Mouse (Mus musculus): ENCODE measurements at regions not wholly inside any gene's neighbourhood (a gene's known extent, or its start where the extent isn't known, plus 50 kb on each side); places are given as distances from the start of the nearest gene placed in this dataset.

GRCm38 (mm10) chr3:151910851-151911250 lies 73.4 kb upstream of the Ptgfr start:
- WGBS = 89% methylated on average over 2 of the region's 2 CpGs

GRCm38 (mm10) chr3:151909344-151909743 lies 71.9 kb upstream of the Ptgfr start:
- DNase-seq (ENCODE audit: low spot score) = no peak
- Histone ChIP-seq H3K36me3 (replicated peaks) (no peaks in the 10 kb centered on the region), H3K4me3 (no peak overlapping the region), H3K27ac (replicated peaks) (0 out of 2 replicates have a peak overlapping the region, but pooled peaks have one; percentile 31), H3K4me1 (peaks cover 11% of the 10 kb centered on the region; the same call in 1 of the 2 replicates), H3K27me3 (replicated peaks; ENCODE audit: low read depth, poor library complexity, severe bottlenecking) (no peaks in the 10 kb centered on the region), H3K9me3 (no peaks in the 10 kb centered on the region)
- 62% methylated on average over 3 of the region's 3 CpGs for WGBS

More at GRCm38 (mm10) chr3:151910851-151911250, 73.4 kb upstream of the Ptgfr start:
- Histone ChIP-seq H3K27me3 (replicated peaks; ENCODE audit: low read depth, poor library complexity, severe bottlenecking) (no peaks in the 10 kb centered on the region), H3K4me3 (no peak overlapping the region), H3K27ac (replicated peaks) (no peak overlapping the region), H3K36me3 (replicated peaks) (no peaks in the 10 kb centered on the region), H3K9me3 (no peaks in the 10 kb centered on the region), H3K4me1 (peaks cover 11% of the 10 kb centered on the region; the same call in 1 of the 2 replicates)
- no peak for DNase-seq (ENCODE audit: low spot score)

- H3K27ac ChIP-seq (replicated peaks) = no peak overlapping the region
- H3K4me3 ChIP-seq = no peak overlapping the region
- no peaks in the 10 kb centered on the region for H3K9me3 ChIP-seq
- no peaks in the 10 kb centered on the region for H3K36me3 ChIP-seq (replicated peaks)
- no peaks in the 10 kb centered on the region for H3K27me3 ChIP-seq (replicated peaks; ENCODE audit: low read depth, poor library complexity, severe bottlenecking)
- peaks cover 9% of the 10 kb centered on the region; the same call in 1 of the 2 replicates for H3K4me1 ChIP-seq
- DNase-seq (ENCODE audit: low spot score) = no peak
Observed at GRCm38 (mm10) chr3:151908886-151909285, 71.5 kb upstream of the Ptgfr start.

- Histone ChIP-seq H3K27me3 (replicated peaks; ENCODE audit: low read depth, poor library complexity, severe bottlenecking) (no peaks in the 10 kb centered on the region), H3K4me1 (peaks cover 11% of the 10 kb centered on the region; the same call in 1 of the 2 replicates), H3K36me3 (replicated peaks) (no peaks in the 10 kb centered on the region), H3K4me3 (no peak overlapping the region), H3K9me3 (no peaks in the 10 kb centered on the region), H3K27ac (replicated peaks) (no peak overlapping the region)
- no peak for DNase-seq (ENCODE audit: low spot score)
- 89% methylated on average over 4 of the region's 4 CpGs for WGBS
Observed at GRCm38 (mm10) chr3:151905775-151906174, 68.3 kb upstream of the Ptgfr start.

GRCm38 (mm10) chr3:151903169-151903568 lies 65.7 kb upstream of the Ptgfr start:
- H3K27me3 ChIP-seq (replicated peaks; ENCODE audit: low read depth, poor library complexity, severe bottlenecking) = no peaks in the 10 kb centered on the region
- WGBS = 84% methylated on average over 2 of the region's 2 CpGs
- no peak overlapping the region; the same call in 1 of the 2 replicates for H3K27ac ChIP-seq (replicated peaks)
- no peaks in the 10 kb centered on the region for H3K36me3 ChIP-seq (replicated peaks)
- H3K4me3 ChIP-seq = no peak overlapping the region
- H3K4me1 ChIP-seq = 0 out of 2 replicates have a peak, but pooled peaks cover 2% of the 10 kb centered on the region
- no peaks in the 10 kb centered on the region for H3K9me3 ChIP-seq
- no peak for DNase-seq (ENCODE audit: low spot score)

GRCm38 (mm10) chr3:151902216-151902827 lies 64.9 kb upstream of the Ptgfr start:
- 0 out of 2 replicates have a peak, but pooled peaks cover 2% of the 10 kb centered on the region for H3K4me1 ChIP-seq
- H3K36me3 ChIP-seq (replicated peaks) = no peaks in the 10 kb centered on the region
- no peak for DNase-seq (ENCODE audit: low spot score)
- H3K9me3 ChIP-seq = no peaks in the 10 kb centered on the region
- H3K4me3 ChIP-seq = no peak overlapping the region
- H3K27me3 ChIP-seq (replicated peaks; ENCODE audit: low read depth, poor library complexity, severe bottlenecking) = no peaks in the 10 kb centered on the region
- 85% methylated on average over 13 of the region's 13 CpGs for WGBS
- no peak overlapping the region for H3K27ac ChIP-seq (replicated peaks)

- no peaks in the 10 kb centered on the region for H3K27me3 ChIP-seq (replicated peaks; ENCODE audit: low read depth, poor library complexity, severe bottlenecking)
- H3K4me3 ChIP-seq = no peak overlapping the region
- no peaks in the 10 kb centered on the region for H3K9me3 ChIP-seq
- no peak overlapping the region for H3K27ac ChIP-seq (replicated peaks)
- no peak for DNase-seq (ENCODE audit: low spot score)
- H3K4me1 ChIP-seq = peaks cover 6% of the 10 kb centered on the region
- H3K36me3 ChIP-seq (replicated peaks) = no peaks in the 10 kb centered on the region
- 89% methylated on average over 6 of the region's 6 CpGs for WGBS
Observed at GRCm38 (mm10) chr3:151899676-151900075, 62.2 kb upstream of the Ptgfr start.

GRCm38 (mm10) chr3:151899094-151899493 lies 61.7 kb upstream of the Ptgfr start:
- Histone ChIP-seq H3K36me3 (replicated peaks) (no peaks in the 10 kb centered on the region), H3K27ac (replicated peaks) (no peak overlapping the region), H3K9me3 (no peaks in the 10 kb centered on the region), H3K27me3 (replicated peaks; ENCODE audit: low read depth, poor library complexity, severe bottlenecking) (no peaks in the 10 kb centered on the region), H3K4me1 (peaks cover 6% of the 10 kb centered on the region), H3K4me3 (no peak overlapping the region)
- DNase-seq (ENCODE audit: low spot score) = no peak
- 88% methylated on average over 4 of the region's 4 CpGs for WGBS

GRCm38 (mm10) chr3:151896320-151896719 lies 58.9 kb upstream of the Ptgfr start:
- Histone ChIP-seq H3K27ac (replicated peaks) (no peak overlapping the region), H3K4me1 (peaks cover 31% of the 10 kb centered on the region), H3K27me3 (replicated peaks; ENCODE audit: low read depth, poor library complexity, severe bottlenecking) (no peaks in the 10 kb centered on the region), H3K36me3 (replicated peaks) (no peaks in the 10 kb centered on the region), H3K4me3 (no peak overlapping the region), H3K9me3 (no peaks in the 10 kb centered on the region)
- no peak for DNase-seq (ENCODE audit: low spot score)
- WGBS = 84% methylated on average over 6 of the region's 6 CpGs

GRCm38 (mm10) chr3:151894712-151895111 lies 57.3 kb upstream of the Ptgfr start:
- Histone ChIP-seq H3K27me3 (replicated peaks; ENCODE audit: low read depth, poor library complexity, severe bottlenecking) (no peaks in the 10 kb centered on the region), H3K9me3 (no peaks in the 10 kb centered on the region), H3K36me3 (replicated peaks) (no peaks in the 10 kb centered on the region), H3K27ac (replicated peaks) (no peak overlapping the region), H3K4me3 (no peak overlapping the region), H3K4me1 (peaks cover 47% of the 10 kb centered on the region)
- DNase-seq (ENCODE audit: low spot score) = no peak
- WGBS = 53% methylated on average over 3 of the region's 3 CpGs

- WGBS = 55% methylated on average over 11 of the region's 11 CpGs
- Histone ChIP-seq H3K4me3 (no peak overlapping the region), H3K4me1 (peaks cover 53% of the 10 kb centered on the region), H3K9me3 (no peaks in the 10 kb centered on the region), H3K27me3 (replicated peaks; ENCODE audit: low read depth, poor library complexity, severe bottlenecking) (no peaks in the 10 kb centered on the region), H3K36me3 (replicated peaks) (no peaks in the 10 kb centered on the region), H3K27ac (replicated peaks) (peak overlapping the region; percentile 69; the same call in 1 of the 2 replicates)
- DNase-seq (ENCODE audit: low spot score) = peak; percentile 59
Observed at GRCm38 (mm10) chr3:151893421-151894235, 56.2 kb upstream of the Ptgfr start.

GRCm38 (mm10) chr3:151891760-151892253 lies 54.4 kb upstream of the Ptgfr start:
- no peaks in the 10 kb centered on the region for H3K9me3 ChIP-seq
- 21% methylated on average over 6 of the region's 6 CpGs for WGBS
- H3K27me3 ChIP-seq (replicated peaks; ENCODE audit: low read depth, poor library complexity, severe bottlenecking) = no peaks in the 10 kb centered on the region
- peak; percentile 87 for DNase-seq (ENCODE audit: low spot score)
- peaks cover 55% of the 10 kb centered on the region for H3K4me1 ChIP-seq
- H3K4me3 ChIP-seq = no peak overlapping the region
- peak overlapping the region; percentile 69 for H3K27ac ChIP-seq (replicated peaks)
- H3K36me3 ChIP-seq (replicated peaks) = no peaks in the 10 kb centered on the region

GRCm38 (mm10) chr3:151891336-151891735 lies 53.9 kb upstream of the Ptgfr start:
- Histone ChIP-seq H3K4me1 (peaks cover 55% of the 10 kb centered on the region), H3K9me3 (no peaks in the 10 kb centered on the region), H3K27ac (replicated peaks) (peak overlapping the region; percentile 69), H3K4me3 (no peak overlapping the region), H3K36me3 (replicated peaks) (no peaks in the 10 kb centered on the region), H3K27me3 (replicated peaks; ENCODE audit: low read depth, poor library complexity, severe bottlenecking) (no peaks in the 10 kb centered on the region)
- no peak for DNase-seq (ENCODE audit: low spot score)
- 69% methylated on average over 3 of the region's 3 CpGs for WGBS
